Mouse (Mus musculus) megakaryocyte, adult 5-6 weeks (primary cell): ENCODE results near the gene Aknad1. TPM values are rescaled to one million over a fixed set of nuclear protein-coding genes. Genes with fewer than 3 reads are reported as not detected.

ENCODE experiments used
- ATAC-seq: 2 replicates; pipeline ENCODE4 v1.8.0; 2016; ENCODE audit warnings: mild to moderate bottlenecking, inconsistent platforms; ENCODE audit not compliant: poor library complexity, severe bottlenecking
- total RNA-seq, 2 experiments: library from RNA; stranded (forward) in 1 of 2; stranded (reverse) in 1 of 2; fragments of 153-499, 151-499 nt in 1 of 2; fragments of 221-1000, 200-1000 nt in 1 of 2; gene quantifications; 2 replicates each; pipeline versions ENCODE4 v1.2.3 to v1.2.4; 2015 to 2017

Gene Aknad1
- total RNA-seq, 2 experiments from 2014 or later = 0.26 TPM; not detected in 1

- ATAC-seq = no peak
Observed at GRCm38 (mm10) chr3:108744060-108744459, 4.6 kb downstream of the Aknad1 start.

- no peak for ATAC-seq
Observed at GRCm38 (mm10) chr3:108751061-108751460, 11.6 kb downstream of the Aknad1 start.

- ATAC-seq = no peak
Observed at GRCm38 (mm10) chr3:108751691-108752090, 12.2 kb downstream of the Aknad1 start.

- ATAC-seq = no peak
Observed at GRCm38 (mm10) chr3:108754541-108754940, 15.1 kb downstream of the Aknad1 start.

- no peak for ATAC-seq
Observed at GRCm38 (mm10) chr3:108755542-108755941, 16.1 kb downstream of the Aknad1 start.

GRCm38 (mm10) chr3:108756131-108756530 lies 16.7 kb downstream of the Aknad1 start:
- no peak for ATAC-seq

- ATAC-seq = no peak
Observed at GRCm38 (mm10) chr3:108757570-108757969, 18.1 kb downstream of the Aknad1 start.

- ATAC-seq = no peak
Observed at GRCm38 (mm10) chr3:108759566-108760420, 20.3 kb downstream of the Aknad1 start.

GRCm38 (mm10) chr3:108762597-108763111 lies 23.2 kb downstream of the Aknad1 start:
- no peak for ATAC-seq

- ATAC-seq = no peak
Observed at GRCm38 (mm10) chr3:108763691-108764090, 24.2 kb downstream of the Aknad1 start.

- ATAC-seq = no peak
Observed at GRCm38 (mm10) chr3:108764976-108765375, 25.5 kb downstream of the Aknad1 start.

- ATAC-seq = no peak
Observed at GRCm38 (mm10) chr3:108765476-108765875, 26.0 kb downstream of the Aknad1 start.

- ATAC-seq = no peak
Observed at GRCm38 (mm10) chr3:108766943-108767342, 27.5 kb downstream of the Aknad1 start.

GRCm38 (mm10) chr3:108767416-108767815 lies 28.0 kb downstream of the Aknad1 start:
- no peak for ATAC-seq

- no peak for ATAC-seq
Observed at GRCm38 (mm10) chr3:108769547-108769946, 30.1 kb downstream of the Aknad1 start.

GRCm38 (mm10) chr3:108770725-108771368 lies 31.4 kb downstream of the Aknad1 start:
- peak; percentile 86 for ATAC-seq

GRCm38 (mm10) chr3:108772211-108772610 lies 32.8 kb downstream of the Aknad1 start:
- ATAC-seq = no peak

GRCm38 (mm10) chr3:108772811-108773210 lies 33.4 kb downstream of the Aknad1 start:
- no peak for ATAC-seq

- ATAC-seq = no peak
Observed at GRCm38 (mm10) chr3:108778761-108779540, 39.5 kb downstream of the Aknad1 start.

- no peak for ATAC-seq
Observed at GRCm38 (mm10) chr3:108781238-108781883, 41.9 kb downstream of the Aknad1 start.

- ATAC-seq = no peak
Observed at GRCm38 (mm10) chr3:108781884-108782270, 42.4 kb downstream of the Aknad1 start.
